Mouse (Mus musculus) lung, postnatal 0 days (tissue): ENCODE data around the gene Avpr1a. TPM values are rescaled to one million over a fixed set of nuclear protein-coding genes. Genes with fewer than 3 reads are reported as not detected.

Experiments
- ATAC-seq: fragments of 200-750 bp; cut with Nextera tagmentation; 2 replicates; pipeline ENCODE4 v1.8.0; 2017; ENCODE audit warnings: moderate library complexity
- DNase-seq: peaks from one replicate; pipeline ENCODE4 v3.0.0-alpha.2; 2016; ENCODE audit warnings: low spot score
- H3K27ac ChIP-seq: fragments of 300-500 bp; sonication (generic); 2 replicates; pipeline ENCODE4 v1.5.1; 2014; ENCODE audit warnings: antibody characterized with exemption, mild to moderate bottlenecking, low read length, mixed read lengths
- H3K27me3 ChIP-seq: fragments of 300-500 bp; sonication (generic); replicated peaks from 2 replicates; pipeline ENCODE4 v1.6.1; 2014; ENCODE audit warnings: low read length, mixed read lengths; ENCODE audit not compliant: insufficient read depth
- H3K36me3 ChIP-seq: fragments of 300-500 bp; sonication (generic); 2 replicates; pipeline ENCODE4 v1.6.1; 2014; ENCODE audit warnings: low read length, mixed read lengths; ENCODE audit not compliant: insufficient read depth
- H3K4me1 ChIP-seq: fragments of 300-500 bp; sonication (generic); 2 replicates; pipeline ENCODE4 v1.6.1; 2014; ENCODE audit warnings: antibody characterized with exemption, low read depth, low read length, mixed read lengths; ENCODE audit not compliant: insufficient read depth
- H3K4me2 ChIP-seq: fragments of 300-500 bp; sonication (generic); replicated peaks from 2 replicates; pipeline ENCODE4 v1.6.1; 2014; ENCODE audit warnings: low read depth, mild to moderate bottlenecking, low read length, moderate library complexity, mixed read lengths
- H3K4me3 ChIP-seq: fragments of 300-500 bp; sonication (generic); 2 replicates; pipeline ENCODE4 v1.5.1; 2014; ENCODE audit warnings: low read depth, low read length
- H3K9ac ChIP-seq: fragments of 300-500 bp; sonication (generic); replicated peaks from 2 replicates; pipeline ENCODE4 v1.6.1; 2014; ENCODE audit warnings: low read depth, mild to moderate bottlenecking
- H3K9me3 ChIP-seq: fragments of 300-500 bp; sonication (generic); 2 replicates; pipeline ENCODE4 v1.6.1; 2016; ENCODE audit warnings: low read length, mixed read lengths
- CTCF ChIP-seq: IDR thresholded peaks from 2 replicates; pipeline ENCODE4 v1.5.1; 2016; ENCODE audit warnings: antibody characterized with exemption, mild to moderate bottlenecking
- EP300 ChIP-seq: IDR thresholded peaks from 2 replicates; pipeline ENCODE4 v1.6.1; 2016; ENCODE audit warnings: antibody characterized with exemption, mild to moderate bottlenecking, control low read depth
- WGBS: fragments of 180-500 bp; shearing (Covaris S2); extraction: QIAGEN DNeasy Blood & Tissue Kit; methylation state at CpG from one replicate; pipeline ENCODE4 v1.1.7; 2014; 5-methylcytosine and 5-hydroxymethylcytosine counted together
- polyA plus RNA-seq: library from polyadenylated mRNA; unstranded; fragments of >200 nt; fragmentation: Nextera tagmentation; extraction: Ambion mirVana; gene quantifications from 2 replicates; pipeline ENCODE4 v1.2.1, GENCODE M21; 2015

Gene Avpr1a
- polyA plus RNA-seq, 1 experiment from 2014 or later = 0.18 TPM

DNA sequence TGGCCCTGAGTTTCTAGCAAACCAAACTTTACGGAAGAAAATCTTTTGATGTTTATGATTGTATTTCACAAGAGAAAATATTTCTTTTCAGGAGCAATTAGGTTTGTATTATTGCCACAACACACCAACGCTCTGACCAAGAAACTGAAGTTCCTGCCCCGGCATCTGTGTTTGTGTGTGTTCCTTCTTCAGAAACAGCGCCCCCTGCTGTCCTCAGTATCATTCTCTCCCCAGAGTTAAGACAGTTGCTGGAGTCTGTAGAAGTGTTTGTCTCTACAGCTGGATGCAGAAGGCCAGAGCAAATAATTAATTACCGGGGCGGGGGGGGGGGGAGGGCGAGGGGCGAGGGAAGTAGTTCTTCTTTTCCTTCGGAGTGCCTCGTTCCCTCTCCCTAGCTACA, 1.0 kb upstream of the Avpr1a start:
- H3K4me1 ChIP-seq = peaks cover 12% of the 10 kb centered on the region; the same call in 1 of the 2 replicates
- peaks cover 21% of the 10 kb centered on the region; the same call in 1 of the 2 replicates for H3K27me3 ChIP-seq
- no peak overlapping the region for H3K4me3 ChIP-seq
- H3K9ac ChIP-seq = no peak overlapping the region
- DNase-seq (peak; percentile 88), ATAC-seq (peak; percentile 59)
- TF ChIP-seq CTCF (peak; percentile 83), EP300 (no peak)
- no peaks in the 10 kb centered on the region for H3K36me3 ChIP-seq
- 12% methylated on average over 10 of the region's 10 CpGs for WGBS
- no peak overlapping the region for H3K4me2 ChIP-seq
- no peaks in the 10 kb centered on the region for H3K9me3 ChIP-seq
- no peak overlapping the region for H3K27ac ChIP-seq

GRCm38 (mm10) chr10:122448717-122449611, 665 bp downstream of the Avpr1a start:
- Histone ChIP-seq H3K36me3 (no peaks in the 10 kb centered on the region), H3K27me3 (peaks cover 21% of the 10 kb centered on the region; the same call in 1 of the 2 replicates), H3K4me1 (peaks cover 12% of the 10 kb centered on the region; the same call in 1 of the 2 replicates), H3K27ac (no peak overlapping the region), H3K9ac (no peak overlapping the region), H3K9me3 (no peaks in the 10 kb centered on the region), H3K4me2 (peak overlapping the region; percentile 72), H3K4me3 (peak overlapping the region; percentile 38)
- DNase-seq (no peak), ATAC-seq (peak; percentile 23; the same call in 1 of the 2 replicates)
- no peak for TF ChIP-seq CTCF
- TF ChIP-seq EP300 = no peak
- 1% methylated on average over 69 of the region's 70 CpGs for WGBS

- Histone ChIP-seq H3K27me3 (peaks cover 21% of the 10 kb centered on the region; the same call in 1 of the 2 replicates), H3K27ac (no peak overlapping the region), H3K9ac (no peak overlapping the region), H3K9me3 (no peaks in the 10 kb centered on the region), H3K4me1 (peaks cover 12% of the 10 kb centered on the region; the same call in 1 of the 2 replicates), H3K36me3 (no peaks in the 10 kb centered on the region), H3K4me3 (no peak overlapping the region), H3K4me2 (peak overlapping the region; percentile 72; the same call in 1 of the 2 replicates)
- ATAC-seq (no peak), DNase-seq (no peak)
- TF ChIP-seq CTCF (no peak), EP300 (no peak)
Measured at GRCm38 (mm10) chr10:122449856-122450255, 1.6 kb downstream of the Avpr1a start.

DNA sequence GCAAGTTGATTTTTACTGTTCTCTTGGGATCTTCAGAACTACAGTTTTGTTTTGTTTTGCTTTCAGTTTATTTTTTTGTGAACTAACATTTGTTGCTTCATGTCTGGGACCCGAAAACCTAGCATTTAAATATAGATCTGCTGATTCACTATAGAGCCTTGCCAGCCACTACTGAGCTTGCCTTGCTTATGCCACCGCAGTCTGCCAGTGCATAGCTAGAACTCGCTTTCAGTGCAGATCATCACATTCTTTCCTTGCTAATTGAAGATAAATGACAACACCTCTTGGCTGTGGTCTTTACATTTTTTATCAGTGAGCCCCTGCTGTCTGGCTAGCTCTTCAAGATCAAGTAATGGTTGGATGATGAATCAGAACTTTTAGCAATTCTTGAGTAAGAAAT, 5.2 kb downstream of the Avpr1a start:
- Histone ChIP-seq H3K36me3 (no peaks in the 10 kb centered on the region), H3K4me3 (no peak overlapping the region), H3K9me3 (no peaks in the 10 kb centered on the region), H3K27ac (no peak overlapping the region), H3K4me1 (peaks cover 7% of the 10 kb centered on the region; the same call in 1 of the 2 replicates), H3K9ac (no peak overlapping the region), H3K4me2 (no peak overlapping the region), H3K27me3 (peaks cover 14% of the 10 kb centered on the region; the same call in 1 of the 2 replicates)
- no peak for ATAC-seq
- TF ChIP-seq CTCF = no peak
- no peak for TF ChIP-seq EP300
- 63% methylated on average over 3 of the region's 3 CpGs for WGBS
- DNase-seq = peak; percentile 11

DNA sequence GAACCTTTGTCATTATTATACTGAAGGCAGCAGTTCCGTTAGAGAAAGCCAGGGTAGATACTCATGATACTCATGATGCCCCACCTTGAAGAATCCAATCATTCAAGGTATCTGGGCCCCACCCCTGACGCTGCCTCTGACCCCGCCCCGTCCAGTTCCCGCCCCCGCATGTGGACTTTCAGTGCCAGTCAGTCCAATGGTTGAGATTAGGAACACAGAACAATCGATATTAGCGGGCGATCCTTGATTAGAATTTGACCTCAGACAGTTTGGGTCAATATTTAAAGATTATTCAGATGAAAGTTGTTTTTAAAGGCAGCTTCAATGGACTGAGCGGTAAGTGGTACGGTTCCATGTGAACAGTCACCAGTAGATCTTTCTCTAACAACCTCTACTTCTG, 7.5 kb downstream of the Avpr1a start:
- Histone ChIP-seq H3K27me3 (no peaks in the 10 kb centered on the region), H3K4me3 (no peak overlapping the region), H3K4me1 (no peaks in the 10 kb centered on the region), H3K9me3 (no peaks in the 10 kb centered on the region), H3K27ac (no peak overlapping the region), H3K36me3 (no peaks in the 10 kb centered on the region), H3K4me2 (no peak overlapping the region), H3K9ac (no peak overlapping the region)
- TF ChIP-seq CTCF = no peak
- TF ChIP-seq EP300 = no peak
- WGBS = 89% methylated on average over 11 of the region's 11 CpGs
- ATAC-seq (no peak), DNase-seq (no peak)

- Histone ChIP-seq H3K9me3 (no peaks in the 10 kb centered on the region), H3K27ac (no peak overlapping the region), H3K36me3 (no peaks in the 10 kb centered on the region), H3K4me1 (no peaks in the 10 kb centered on the region), H3K4me2 (no peak overlapping the region), H3K4me3 (no peak overlapping the region), H3K27me3 (no peaks in the 10 kb centered on the region), H3K9ac (no peak overlapping the region)
- WGBS = 85% methylated on average over 5 of the region's 5 CpGs
- ATAC-seq = no peak
- TF ChIP-seq CTCF (no peak), EP300 (no peak)
- DNase-seq = no peak
Measured at GRCm38 (mm10) chr10:122476846-122477245, 28.5 kb downstream of the Avpr1a start.
